Mouse (Mus musculus) olfactory bulb, adult 2 months (tissue): ENCODE measurements around the gene Kpna6. TPM values are rescaled to one million over a fixed set of nuclear protein-coding genes. Genes with fewer than 3 reads are reported as not detected.

Experiments used
- H3K27ac ChIP-seq: fragments of 200-500 bp; 2 replicates; pipeline ENCODE4 v1.5.1; 2012; ENCODE audit warnings: low read depth, low read length; ENCODE audit not compliant: insufficient read depth
- H3K4me1 ChIP-seq: fragments of 200-500 bp; 2 replicates; pipeline ENCODE4 v1.6.1; 2012; ENCODE audit warnings: low read length; ENCODE audit not compliant: control insufficient read depth, insufficient read depth
- H3K4me3 ChIP-seq: fragments of 200-500 bp; 2 replicates; pipeline ENCODE4 v1.5.1; 2012; ENCODE audit warnings: mild to moderate bottlenecking, low read depth, low read length, moderate library complexity; ENCODE audit not compliant: insufficient read depth
- CTCF ChIP-seq: fragments of 200-500 bp; IDR thresholded peaks from 2 replicates; pipeline ENCODE4 v1.5.1; 2012; ENCODE audit warnings: low read depth, mild to moderate bottlenecking, low read length, moderate library complexity; ENCODE audit not compliant: insufficient read depth
- POLR2A ChIP-seq: fragments of 200-500 bp; IDR thresholded peaks from 2 replicates; pipeline ENCODE4 v1.6.1; 2012; ENCODE audit warnings: mild to moderate bottlenecking, low read depth, low read length, moderate library complexity; ENCODE audit not compliant: insufficient read depth
- WGBS: fragments of 180-500 bp; shearing (Covaris S2); methylation state at CpG from one replicate; pipeline ENCODE4 v1.1.7; 2018; 5-methylcytosine and 5-hydroxymethylcytosine counted together
- polyA plus RNA-seq: library from polyadenylated mRNA; stranded (reverse); fragments of >200 nt; gene quantifications from 2 replicates; pipeline ENCODE4 v1.2.4, GENCODE M21; 2012; ENCODE audit warnings: low replicate concordance; ENCODE audit not compliant: missing spikeins, insufficient read depth, insufficient read length

Kpna6 gene
- polyA plus RNA-seq, 1 experiment: not detected

- Histone ChIP-seq H3K27ac (no peak overlapping the region), H3K4me3 (no peak overlapping the region), H3K4me1 (no peaks in the 10 kb centered on the region; the same call in 1 of the 2 replicates)
- 85% methylated on average over 12 of the region's 12 CpGs for WGBS
- no peak for TF ChIP-seq POLR2A
- TF ChIP-seq CTCF: no peak
These were observed 40.7 kb downstream of the Kpna6 start for GRCm38 (mm10) chr4:129631867-129632266.

- Histone ChIP-seq H3K4me1 (peaks cover 3% of the 10 kb centered on the region; the same call in 1 of the 2 replicates), H3K27ac (no peak overlapping the region), H3K4me3 (no peak overlapping the region)
- no peak for TF ChIP-seq CTCF
- TF ChIP-seq POLR2A: no peak
- 60% methylated on average over 4 of the region's 4 CpGs for WGBS
These were observed 41.6 kb downstream of the Kpna6 start for GRCm38 (mm10) chr4:129630944-129631343.

- TF ChIP-seq POLR2A: no peak
- no peak overlapping the region for H3K27ac ChIP-seq
- 62% methylated on average over 6 of the region's 6 CpGs for WGBS
- H3K4me3 ChIP-seq: no peak overlapping the region
- peaks cover 26% of the 10 kb centered on the region for H3K4me1 ChIP-seq
These were observed 46.5 kb downstream of the Kpna6 start for GRCm38 (mm10) chr4:129626035-129626434.

GRCm38 (mm10) chr4:129625496-129625895 lies 47.1 kb downstream of the Kpna6 start:
- no peak for TF ChIP-seq CTCF
- TF ChIP-seq POLR2A: no peak
- WGBS: 41% methylated on average over 4 of the region's 4 CpGs
- H3K4me1 ChIP-seq: peaks cover 31% of the 10 kb centered on the region
- no peak overlapping the region for H3K4me3 ChIP-seq
- H3K27ac ChIP-seq: peak overlapping the region; percentile 95

GRCm38 (mm10) chr4:129625029-129625370 lies 47.6 kb downstream of the Kpna6 start:
- under 1% methylated on average over 6 of the region's 6 CpGs for WGBS
- peak overlapping the region; percentile 44 for H3K4me3 ChIP-seq

GRCm38 (mm10) chr4:129624281-129625028 lies 48.1 kb downstream of the Kpna6 start:
- WGBS: under 1% methylated on average over 18 of the region's 18 CpGs
- no peak for TF ChIP-seq CTCF
- peak; percentile 79 for TF ChIP-seq POLR2A
- Histone ChIP-seq H3K4me3 (peak overlapping the region; percentile 91), H3K27ac (peak overlapping the region; percentile 98), H3K4me1 (peaks cover 32% of the 10 kb centered on the region)

More at GRCm38 (mm10) chr4:129625029-129625370, 47.6 kb downstream of the Kpna6 start:
- H3K4me1 ChIP-seq: peaks cover 32% of the 10 kb centered on the region
- TF ChIP-seq POLR2A: no peak
- no peak for TF ChIP-seq CTCF
- peak overlapping the region; percentile 95 for H3K27ac ChIP-seq

GRCm38 (mm10) chr4:129623681-129624091 lies 48.9 kb downstream of the Kpna6 start, which contains the start of gene Ccdc28b:
TSS of gene Ccdc28b (minus strand) at chr4:129623947.
- peaks cover 32% of the 10 kb centered on the region for H3K4me1 ChIP-seq
- H3K4me3 ChIP-seq: peak within 1 kb of the TSS; percentile 91
- H3K27ac ChIP-seq: peak within 1 kb of the TSS; percentile 98
- under 1% methylated on average over 10 of the region's 10 CpGs for WGBS
- TF ChIP-seq POLR2A (0 out of 2 replicates have a peak, but pooled peaks have one; percentile 27), CTCF (no peak)

GRCm38 (mm10) chr4:129622803-129623535 lies 49.6 kb downstream of the Kpna6 start:
- Histone ChIP-seq H3K4me1 (peaks cover 34% of the 10 kb centered on the region), H3K27ac (peak overlapping the region; percentile 85), H3K4me3 (peak overlapping the region; percentile 91)
- 11% methylated on average over 8 of the region's 8 CpGs for WGBS
- TF ChIP-seq CTCF: no peak
- no peak for TF ChIP-seq POLR2A

GRCm38 (mm10) chr4:129622120-129622802 lies 50.3 kb downstream of the Kpna6 start:
- Histone ChIP-seq H3K4me3 (peak overlapping the region; percentile 91), H3K27ac (peak overlapping the region; percentile 85), H3K4me1 (peaks cover 37% of the 10 kb centered on the region)
- WGBS: 66% methylated on average over 11 of the region's 11 CpGs
- TF ChIP-seq CTCF: no peak
- TF ChIP-seq POLR2A: no peak
